Mouse (Mus musculus): Measurements from ENCODE around the gene AC129217.1. TPM values are rescaled to one million over a fixed set of nuclear protein-coding genes. Genes with fewer than 3 reads are reported as not detected.

The AC129217.1 gene
- polyA plus RNA-seq, 1 experiment from 2014 or later: not detected

Small RNA genes lying within 50 kb of the gene (microRNA-seq; reads per million reads assigned to microRNA genes)
- not detected for gene Mir5136

Other genes with a start within 250 kb of the AC129217.1 start
- 0.05 TPM in 1 of 2 replicates, not detected in the other for gene Slc22a8, start 238.5 kb upstream of the AC129217.1 start, polyA plus RNA-seq (2016; fragmentation: Nextera tagmentation; extraction: Ambion mirVana)
- not detected in 2 replicates for gene Slc22a6, start 211.7 kb upstream of the AC129217.1 start, polyA plus RNA-seq (2016; fragmentation: Nextera tagmentation; extraction: Ambion mirVana)
- 0.05 TPM in 1 of 2 replicates, not detected in the other for gene Chrm1, start 166.0 kb upstream of the AC129217.1 start, polyA plus RNA-seq (2016; fragmentation: Nextera tagmentation; extraction: Ambion mirVana)
- 87.6 and 88.9 TPM in 2 replicates for gene Slc3a2, start 106.4 kb upstream of the AC129217.1 start, polyA plus RNA-seq (2016; fragmentation: Nextera tagmentation; extraction: Ambion mirVana)
- gene Wdr74, start 93.9 kb upstream of the AC129217.1 start, polyA plus RNA-seq (2016; fragmentation: Nextera tagmentation; extraction: Ambion mirVana): 48.9 and 52.9 TPM in 2 replicates
- gene 1700092M07Rik, start 89.1 kb upstream of the AC129217.1 start, polyA plus RNA-seq (2016; fragmentation: Nextera tagmentation; extraction: Ambion mirVana): 1.8 and 2.8 TPM in 2 replicates
- gene Stx5a, start 88.4 kb upstream of the AC129217.1 start, polyA plus RNA-seq (2016; fragmentation: Nextera tagmentation; extraction: Ambion mirVana): 86.1 and 88.1 TPM in 2 replicates
- gene Nxf1, start 72.7 kb upstream of the AC129217.1 start, polyA plus RNA-seq (2016; fragmentation: Nextera tagmentation; extraction: Ambion mirVana): 135 and 149 TPM in 2 replicates
- gene Tmem223, start 58.8 kb upstream of the AC129217.1 start, polyA plus RNA-seq (2016; fragmentation: Nextera tagmentation; extraction: Ambion mirVana): 145 and 146 TPM in 2 replicates
- 49.7 and 51.9 TPM in 2 replicates for gene Tmem179b, start 55.3 kb upstream of the AC129217.1 start, polyA plus RNA-seq (2016; fragmentation: Nextera tagmentation; extraction: Ambion mirVana)
- gene Taf6l, start 43.4 kb upstream of the AC129217.1 start, polyA plus RNA-seq (2016; fragmentation: Nextera tagmentation; extraction: Ambion mirVana): 22.5 and 23.3 TPM in 2 replicates
- 137 and 145 TPM in 2 replicates for gene Polr2g, start 31.2 kb upstream of the AC129217.1 start, polyA plus RNA-seq (2016; fragmentation: Nextera tagmentation; extraction: Ambion mirVana)
- gene Zbtb3, start 27.2 kb upstream of the AC129217.1 start, polyA plus RNA-seq (2016; fragmentation: Nextera tagmentation; extraction: Ambion mirVana): 3.8 and 4.1 TPM in 2 replicates
- gene Ttc9c, start 10.4 kb upstream of the AC129217.1 start, polyA plus RNA-seq (2016; fragmentation: Nextera tagmentation; extraction: Ambion mirVana): 36.3 and 37.0 TPM in 2 replicates
- 3.8 TPM in 2 replicates for gene Hnrnpul2, start 9.8 kb upstream of the AC129217.1 start, polyA plus RNA-seq (2016; fragmentation: Nextera tagmentation; extraction: Ambion mirVana)
- 41.0 and 41.1 TPM in 2 replicates for gene Bscl2, start 7.7 kb downstream of the AC129217.1 start, polyA plus RNA-seq (2016; fragmentation: Nextera tagmentation; extraction: Ambion mirVana)
- gene Gng3, start 9.4 kb downstream of the AC129217.1 start, polyA plus RNA-seq (2016; fragmentation: Nextera tagmentation; extraction: Ambion mirVana): 2.5 and 2.9 TPM in 2 replicates
- gene Lrrn4cl, start 21.0 kb downstream of the AC129217.1 start, polyA plus RNA-seq (2016; fragmentation: Nextera tagmentation; extraction: Ambion mirVana): 0.77 and 0.78 TPM in 2 replicates
- gene Ubxn1, start 41.7 kb downstream of the AC129217.1 start, polyA plus RNA-seq (2016; fragmentation: Nextera tagmentation; extraction: Ambion mirVana): 138 and 142 TPM in 2 replicates
- gene Uqcc3, start 51.1 kb downstream of the AC129217.1 start, polyA plus RNA-seq (2016; fragmentation: Nextera tagmentation; extraction: Ambion mirVana): 52.7 and 60.6 TPM in 2 replicates
- gene Lbhd1, start 54.0 kb downstream of the AC129217.1 start, polyA plus RNA-seq (2016; fragmentation: Nextera tagmentation; extraction: Ambion mirVana): 61.5 and 66.4 TPM in 2 replicates
- not detected in 2 replicates for gene Gm49403, start 54.2 kb downstream of the AC129217.1 start, polyA plus RNA-seq (2016; fragmentation: Nextera tagmentation; extraction: Ambion mirVana)
- gene 1810009A15Rik, start 59.1 kb downstream of the AC129217.1 start, polyA plus RNA-seq (2016; fragmentation: Nextera tagmentation; extraction: Ambion mirVana): 64.2 and 64.5 TPM in 2 replicates
- not detected in 2 replicates for gene Gm49416, start 59.2 kb downstream of the AC129217.1 start, polyA plus RNA-seq (2016; fragmentation: Nextera tagmentation; extraction: Ambion mirVana)
- 28.9 and 30.1 TPM in 2 replicates for gene Ints5, start 63.2 kb downstream of the AC129217.1 start, polyA plus RNA-seq (2016; fragmentation: Nextera tagmentation; extraction: Ambion mirVana)
- 78.7 and 83.6 TPM in 2 replicates for gene Ganab, start 68.3 kb downstream of the AC129217.1 start, polyA plus RNA-seq (2016; fragmentation: Nextera tagmentation; extraction: Ambion mirVana)
- gene B3gat3, start 90.6 kb downstream of the AC129217.1 start, polyA plus RNA-seq (2016; fragmentation: Nextera tagmentation; extraction: Ambion mirVana): 46.6 and 46.8 TPM in 2 replicates
- 2.4 and 2.5 TPM in 2 replicates for gene Rom1, start 99.6 kb downstream of the AC129217.1 start, polyA plus RNA-seq (2016; fragmentation: Nextera tagmentation; extraction: Ambion mirVana)
- 13.3 and 13.5 TPM in 2 replicates for gene Eml3, start 99.8 kb downstream of the AC129217.1 start, polyA plus RNA-seq (2016; fragmentation: Nextera tagmentation; extraction: Ambion mirVana)
- gene Mta2, start 112.1 kb downstream of the AC129217.1 start, polyA plus RNA-seq (2016; fragmentation: Nextera tagmentation; extraction: Ambion mirVana): 106 and 115 TPM in 2 replicates
- 17.1 and 19.4 TPM in 2 replicates for gene Tut1, start 124.1 kb downstream of the AC129217.1 start, polyA plus RNA-seq (2016; fragmentation: Nextera tagmentation; extraction: Ambion mirVana)
- 281 and 282 TPM in 2 replicates for gene Eef1g, start 137.3 kb downstream of the AC129217.1 start, polyA plus RNA-seq (2016; fragmentation: Nextera tagmentation; extraction: Ambion mirVana)
- gene Ahnak, start 159.5 kb downstream of the AC129217.1 start, polyA plus RNA-seq (2016; fragmentation: Nextera tagmentation; extraction: Ambion mirVana): 26.0 and 27.1 TPM in 2 replicates

Measured in heart, embryonic 12.5 days (tissue).